Mouse (Mus musculus) midbrain, embryonic 15.5 days (tissue): ENCODE measurements around the gene Axdnd1. TPM values are rescaled to one million over a fixed set of nuclear protein-coding genes. Genes with fewer than 3 reads are reported as not detected.
"Not testable (repeated sequence)": the region's sequence is repeated elsewhere in the genome, so short reads cannot be mapped to it uniquely, and the experiment has no call there.

Experiments used
- ATAC-seq: fragments of 200-750 bp; cut with Nextera tagmentation; replicated peaks from 2 replicates; pipeline ENCODE4 v1.8.0; 2017; ENCODE audit warnings: moderate TSS enrichment
- H3K27ac ChIP-seq: fragments of 300-500 bp; sonication (generic); 2 replicates; pipeline ENCODE4 v1.5.1; 2015; ENCODE audit warnings: mild to moderate bottlenecking, inconsistent platforms
- H3K27me3 ChIP-seq: fragments of 300-500 bp; sonication (generic); replicated peaks from 2 replicates; pipeline ENCODE4 v1.6.1; 2015; ENCODE audit warnings: inconsistent platforms
- H3K36me3 ChIP-seq: fragments of 300-500 bp; sonication (generic); replicated peaks from 2 replicates; pipeline ENCODE4 v1.6.1; 2015; ENCODE audit warnings: inconsistent platforms
- H3K4me1 ChIP-seq: fragments of 300-500 bp; sonication (generic); 2 replicates; pipeline ENCODE4 v1.6.1; 2015; ENCODE audit warnings: inconsistent platforms
- H3K4me2 ChIP-seq: fragments of 300-500 bp; sonication (generic); 2 replicates; pipeline ENCODE4 v1.6.1; 2015; ENCODE audit warnings: inconsistent platforms, mild to moderate bottlenecking, moderate library complexity
- H3K4me3 ChIP-seq: fragments of 300-500 bp; sonication (generic); 2 replicates; pipeline ENCODE4 v1.5.1; 2015; ENCODE audit warnings: mild to moderate bottlenecking, inconsistent platforms
- H3K9ac ChIP-seq: fragments of 300-500 bp; sonication (generic); 2 replicates; pipeline ENCODE4 v1.6.1; 2015; ENCODE audit warnings: mild to moderate bottlenecking, inconsistent platforms
- H3K9me3 ChIP-seq: fragments of 300-500 bp; sonication (generic); 2 replicates; pipeline ENCODE4 v1.6.1; 2016; ENCODE audit warnings: inconsistent platforms
- WGBS: fragments of 180-500 bp; shearing (Covaris S2); methylation state at CpG from one replicate; pipeline ENCODE4 v1.1.7; 2015; ENCODE audit warnings: mixed read lengths; 5-methylcytosine and 5-hydroxymethylcytosine counted together
- polyA plus RNA-seq: library from polyadenylated mRNA; unstranded; fragments of >200 nt; fragmentation: Nextera tagmentation; extraction: Ambion mirVana; gene quantifications from 2 replicates; pipeline ENCODE4 v1.2.1, GENCODE M21; 2015

Gene Axdnd1
- polyA plus RNA-seq, 1 experiment from 2014 or later = 0.12 TPM

- no peak overlapping the region for H3K27ac ChIP-seq
Observed at GRCm38 (mm10) chr1:156428434-156428833, 7.5 kb upstream of the Axdnd1 start.

GRCm38 (mm10) chr1:156425746-156426145, 4.8 kb upstream of the Axdnd1 start:
- no peak for ATAC-seq
- Histone ChIP-seq H3K27ac (no peak overlapping the region), H3K9me3 (no peaks in the 10 kb centered on the region), H3K36me3 (no peaks in the 10 kb centered on the region), H3K4me2 (no peak overlapping the region), H3K9ac (no peak overlapping the region), H3K4me3 (no peak overlapping the region), H3K27me3 (no peaks in the 10 kb centered on the region), H3K4me1 (peaks cover 5% of the 10 kb centered on the region; the same call in 1 of the 2 replicates)
- WGBS = 94% methylated on average over 4 of the region's 4 CpGs

More at GRCm38 (mm10) chr1:156428434-156428833, 7.5 kb upstream of the Axdnd1 start:
- 78% methylated on average over 6 of the region's 6 CpGs for WGBS
- no peak overlapping the region for H3K4me2 ChIP-seq
- H3K27me3 ChIP-seq = no peaks in the 10 kb centered on the region
- H3K36me3 ChIP-seq = no peaks in the 10 kb centered on the region
- no peaks in the 10 kb centered on the region for H3K9me3 ChIP-seq
- H3K4me3 ChIP-seq = no peak overlapping the region
- no peaks in the 10 kb centered on the region for H3K4me1 ChIP-seq
- no peak overlapping the region for H3K9ac ChIP-seq
- no peak for ATAC-seq

- H3K27me3 ChIP-seq = no peaks in the 10 kb centered on the region
- no peak overlapping the region for H3K27ac ChIP-seq
- H3K4me3 ChIP-seq = no peak overlapping the region
- no peak overlapping the region for H3K9ac ChIP-seq
- WGBS = 91% methylated on average over 3 of the region's 3 CpGs
- no peak for ATAC-seq
- H3K9me3 ChIP-seq = no peaks in the 10 kb centered on the region
- peaks cover 8% of the 10 kb centered on the region; the same call in 1 of the 2 replicates for H3K4me1 ChIP-seq
- H3K4me2 ChIP-seq = no peak overlapping the region
- H3K36me3 ChIP-seq = no peaks in the 10 kb centered on the region
Observed at GRCm38 (mm10) chr1:156424054-156424453, 3.1 kb upstream of the Axdnd1 start.

- no peaks in the 10 kb centered on the region for H3K27me3 ChIP-seq
- no peak overlapping the region for H3K27ac ChIP-seq
- peaks cover 8% of the 10 kb centered on the region; the same call in 1 of the 2 replicates for H3K4me1 ChIP-seq
- WGBS = 93% methylated on average over 6 of the region's 6 CpGs
- no peaks in the 10 kb centered on the region for H3K9me3 ChIP-seq
- H3K9ac ChIP-seq = no peak overlapping the region
- no peak overlapping the region for H3K4me2 ChIP-seq
- H3K36me3 ChIP-seq = no peaks in the 10 kb centered on the region
- H3K4me3 ChIP-seq = no peak overlapping the region
- ATAC-seq = no peak
Observed at GRCm38 (mm10) chr1:156423493-156423892, 2.5 kb upstream of the Axdnd1 start.

- peaks cover 8% of the 10 kb centered on the region; the same call in 1 of the 2 replicates for H3K4me1 ChIP-seq
- H3K4me2 ChIP-seq = no peak overlapping the region
- no peak overlapping the region for H3K4me3 ChIP-seq
- no peak overlapping the region for H3K9ac ChIP-seq
- no peaks in the 10 kb centered on the region for H3K9me3 ChIP-seq
- H3K27me3 ChIP-seq = no peaks in the 10 kb centered on the region
- ATAC-seq = no peak
- WGBS = 73% methylated on average over 6 of the region's 6 CpGs
- no peak overlapping the region for H3K27ac ChIP-seq
- no peaks in the 10 kb centered on the region for H3K36me3 ChIP-seq
Observed at GRCm38 (mm10) chr1:156422856-156423255, 1.9 kb upstream of the Axdnd1 start.

GRCm38 (mm10) chr1:156418170-156418569, 2.8 kb downstream of the Axdnd1 start:
- H3K9ac ChIP-seq = no peak overlapping the region
- no peaks in the 10 kb centered on the region for H3K9me3 ChIP-seq
- no peak overlapping the region for H3K27ac ChIP-seq
- no peak overlapping the region for H3K4me3 ChIP-seq
- no peaks in the 10 kb centered on the region for H3K36me3 ChIP-seq
- ATAC-seq = no peak
- peaks cover 8% of the 10 kb centered on the region; the same call in 1 of the 2 replicates for H3K4me1 ChIP-seq
- no peak overlapping the region for H3K4me2 ChIP-seq
- no peaks in the 10 kb centered on the region for H3K27me3 ChIP-seq
- WGBS = 57% methylated on average over 4 of the region's 4 CpGs

GRCm38 (mm10) chr1:156408521-156408920, 12.4 kb downstream of the Axdnd1 start:
- no peaks in the 10 kb centered on the region for H3K27me3 ChIP-seq
- no peak overlapping the region for H3K4me3 ChIP-seq
- H3K9ac ChIP-seq = no peak overlapping the region
- H3K36me3 ChIP-seq = no peaks in the 10 kb centered on the region
- ATAC-seq = no peak
- WGBS = 72% methylated on average over 4 of the region's 4 CpGs
- H3K27ac ChIP-seq = no peak overlapping the region
- no peaks in the 10 kb centered on the region for H3K9me3 ChIP-seq
- no peak overlapping the region for H3K4me2 ChIP-seq
- no peaks in the 10 kb centered on the region for H3K4me1 ChIP-seq

- no peak overlapping the region for H3K4me2 ChIP-seq
- H3K4me1 ChIP-seq = no peaks in the 10 kb centered on the region
- H3K4me3 ChIP-seq = no peak overlapping the region
- ATAC-seq = no peak
- no peaks in the 10 kb centered on the region for H3K36me3 ChIP-seq
- H3K27ac ChIP-seq = no peak overlapping the region
- 72% methylated on average over 3 of the region's 3 CpGs for WGBS
- H3K9ac ChIP-seq = no peak overlapping the region
- no peaks in the 10 kb centered on the region for H3K9me3 ChIP-seq
- no peaks in the 10 kb centered on the region for H3K27me3 ChIP-seq
Observed at GRCm38 (mm10) chr1:156408004-156408403, 13.0 kb downstream of the Axdnd1 start.

- Histone ChIP-seq H3K36me3 (no peaks in the 10 kb centered on the region), H3K4me2 (no peak overlapping the region), H3K27ac (no peak overlapping the region), H3K9ac (no peak overlapping the region), H3K4me3 (no peak overlapping the region), H3K4me1 (no peaks in the 10 kb centered on the region), H3K27me3 (no peaks in the 10 kb centered on the region), H3K9me3 (no peaks in the 10 kb centered on the region)
- WGBS = 37% methylated on average over 10 of the region's 10 CpGs
- ATAC-seq = no peak
Observed at GRCm38 (mm10) chr1:156403251-156403650, 17.7 kb downstream of the Axdnd1 start.

GRCm38 (mm10) chr1:156402491-156402890, 18.5 kb downstream of the Axdnd1 start:
- Histone ChIP-seq H3K9me3 (no peaks in the 10 kb centered on the region), H3K9ac (no peak overlapping the region), H3K4me3 (no peak overlapping the region), H3K36me3 (no peaks in the 10 kb centered on the region), H3K4me1 (no peaks in the 10 kb centered on the region), H3K27me3 (no peaks in the 10 kb centered on the region), H3K27ac (no peak overlapping the region), H3K4me2 (no peak overlapping the region)
- 59% methylated on average over 2 of the region's 2 CpGs for WGBS
- ATAC-seq = no peak

- 89% methylated on average over 3 of the region's 3 CpGs for WGBS
- not testable (repeated sequence) for ATAC-seq, H3K27me3 ChIP-seq, H3K27ac ChIP-seq, H3K9me3 ChIP-seq, H3K4me2 ChIP-seq, H3K9ac ChIP-seq, H3K4me1 ChIP-seq, H3K36me3 ChIP-seq, H3K4me3 ChIP-seq
Observed at GRCm38 (mm10) chr1:156400159-156400558, 20.8 kb downstream of the Axdnd1 start.

GRCm38 (mm10) chr1:156393148-156393547, 27.8 kb downstream of the Axdnd1 start:
- Histone ChIP-seq H3K4me3 (no peak overlapping the region), H3K36me3 (no peaks in the 10 kb centered on the region), H3K9me3 (no peaks in the 10 kb centered on the region), H3K4me1 (no peaks in the 10 kb centered on the region), H3K9ac (no peak overlapping the region), H3K4me2 (no peak overlapping the region), H3K27ac (no peak overlapping the region), H3K27me3 (no peaks in the 10 kb centered on the region)
- no peak for ATAC-seq
- WGBS = 86% methylated on average over 4 of the region's 4 CpGs

GRCm38 (mm10) chr1:156386880-156387279, 34.1 kb downstream of the Axdnd1 start:
- no peak for ATAC-seq
- H3K9ac ChIP-seq = no peak overlapping the region
- H3K4me1 ChIP-seq = no peaks in the 10 kb centered on the region
- H3K27ac ChIP-seq = no peak overlapping the region
- H3K4me2 ChIP-seq = no peak overlapping the region
- no peaks in the 10 kb centered on the region for H3K36me3 ChIP-seq
- H3K27me3 ChIP-seq = no peaks in the 10 kb centered on the region
- H3K4me3 ChIP-seq = no peak overlapping the region
- H3K9me3 ChIP-seq = no peaks in the 10 kb centered on the region
- WGBS = 71% methylated on average over 3 of the region's 3 CpGs
